Mouse (Mus musculus) adrenal gland, postnatal 36 days (tissue): Measurements from ENCODE around the gene Rnf217. TPM values are rescaled to one million over a fixed set of nuclear protein-coding genes. Genes with fewer than 3 reads are reported as not detected.
A peak's percentile ranks its signal among the peaks of the same experiment; 100 is the strongest.

Experiments
- DNase-seq, 2 experiments: peaks; one replicate each; pipeline ENCODE4 v3.0.0; 2021; ENCODE audit warnings: mixed read lengths in 1 of 2
- total RNA-seq, 2 experiments: library from RNA; stranded (reverse); gene quantifications; 2 replicates each; pipeline ENCODE4 v1.2.3; 2021

The Rnf217 gene
- total RNA-seq, 2 experiments from 2014 or later = 8.8 to 10.8 TPM

- no peak for DNase-seq
These were observed 53.5 kb downstream of the Rnf217 start for GRCm38 (mm10) chr10:31555433-31555960.

- DNase-seq = no peak
These were observed 55.7 kb downstream of the Rnf217 start for GRCm38 (mm10) chr10:31553302-31553701.

GRCm38 (mm10) chr10:31551850-31552249 is 57.1 kb downstream of the Rnf217 start:
- DNase-seq = no peak

GRCm38 (mm10) chr10:31551362-31551761 is 57.6 kb downstream of the Rnf217 start:
- no peak for DNase-seq

GRCm38 (mm10) chr10:31547156-31547555 is 61.8 kb downstream of the Rnf217 start:
- DNase-seq = no peak

- no peak for DNase-seq
These were observed 64.6 kb downstream of the Rnf217 start for GRCm38 (mm10) chr10:31544149-31544942.

- DNase-seq = no peak
These were observed 68.5 kb downstream of the Rnf217 start for GRCm38 (mm10) chr10:31540518-31540917.

- no peak for DNase-seq
These were observed 69.6 kb downstream of the Rnf217 start for GRCm38 (mm10) chr10:31539351-31539750.

- DNase-seq = no peak
These were observed 70.3 kb downstream of the Rnf217 start for GRCm38 (mm10) chr10:31538721-31539120.

GRCm38 (mm10) chr10:31538243-31538642 is 70.7 kb downstream of the Rnf217 start:
- DNase-seq = no peak

- no peak for DNase-seq
These were observed 71.8 kb downstream of the Rnf217 start for GRCm38 (mm10) chr10:31537213-31537612.

- DNase-seq = no peak
These were observed 73.9 kb downstream of the Rnf217 start for GRCm38 (mm10) chr10:31535046-31535445.

GRCm38 (mm10) chr10:31533270-31533826 is 75.6 kb downstream of the Rnf217 start:
- DNase-seq = no peak

GRCm38 (mm10) chr10:31532782-31533181 is 76.2 kb downstream of the Rnf217 start:
- DNase-seq = no peak

GRCm38 (mm10) chr10:31528297-31528984 is 80.5 kb downstream of the Rnf217 start:
- no peak for DNase-seq

GRCm38 (mm10) chr10:31525705-31526104 is 83.3 kb downstream of the Rnf217 start:
- no peak for DNase-seq

GRCm38 (mm10) chr10:31519420-31519819 is 89.6 kb downstream of the Rnf217 start:
- peak; percentile 56 to 68 for DNase-seq

- DNase-seq = no peak
These were observed 90.8 kb downstream of the Rnf217 start for GRCm38 (mm10) chr10:31518210-31518609.

- DNase-seq = no peak
These were observed 91.8 kb downstream of the Rnf217 start for GRCm38 (mm10) chr10:31517192-31517591.

GRCm38 (mm10) chr10:31515897-31516296 is 93.1 kb downstream of the Rnf217 start:
- DNase-seq = no peak

- DNase-seq = peak; percentile 35 to 42
These were observed 104.8 kb downstream of the Rnf217 start for GRCm38 (mm10) chr10:31504134-31504551.

GRCm38 (mm10) chr10:31503542-31504133 is 105.3 kb downstream of the Rnf217 start:
- no peak for DNase-seq
